Mouse (Mus musculus) monocyte, adult 5-6 weeks (primary cell): ENCODE measurements around the gene Asb17. TPM values are rescaled to one million over a fixed set of nuclear protein-coding genes. Genes with fewer than 3 reads are reported as not detected.
"Not testable (repeated sequence)": the region's sequence is repeated elsewhere in the genome, so short reads cannot be mapped to it uniquely, and the experiment has no call there.

Experiments
- ATAC-seq: fragments of 153-309, 156-312 bp; replicated peaks from 2 replicates; pipeline ENCODE4 v1.8.0; 2017; ENCODE audit warnings: mild to moderate bottlenecking; ENCODE audit not compliant: low TSS enrichment, insufficient number of reproducible peaks, severe bottlenecking, poor library complexity, low FRiP score
- total RNA-seq: library from RNA; stranded (forward); fragments of 200-1000, 200-491, 200-594 nt; gene quantifications from 3 replicates; pipeline ENCODE4 v1.2.3, GENCODE M21; 2017

Asb17 gene
- total RNA-seq, 1 experiment from 2014 or later: not detected

- no peak for ATAC-seq
These were observed 12.8 kb upstream of the Asb17 start for GRCm38 (mm10) chr3:153831014-153831872.

- 0 out of 2 replicates have a peak, but pooled peaks have one; percentile 11 for ATAC-seq
These were observed 11.9 kb upstream of the Asb17 start for GRCm38 (mm10) chr3:153831873-153832653.

GRCm38 (mm10) chr3:153832654-153832945 is 11.4 kb upstream of the Asb17 start:
- no peak for ATAC-seq

GRCm38 (mm10) chr3:153834071-153834470 is 9.9 kb upstream of the Asb17 start:
- no peak for ATAC-seq

- ATAC-seq: peak; percentile 51; the same call in 1 of the 2 replicates
These were observed 8.4 kb upstream of the Asb17 start for GRCm38 (mm10) chr3:153835455-153836086.

- no peak for ATAC-seq
These were observed 7.7 kb upstream of the Asb17 start for GRCm38 (mm10) chr3:153836316-153836715.

- no peak for ATAC-seq
These were observed 6.4 kb upstream of the Asb17 start for GRCm38 (mm10) chr3:153837593-153837992.

GRCm38 (mm10) chr3:153844757-153845156 is 748 bp downstream of the Asb17 start:
- no peak for ATAC-seq

- no peak for ATAC-seq
These were observed 1.5 kb downstream of the Asb17 start for GRCm38 (mm10) chr3:153845500-153845899.

GRCm38 (mm10) chr3:153846109-153846508 is 2.1 kb downstream of the Asb17 start:
- no peak for ATAC-seq

- no peak for ATAC-seq
These were observed 3.3 kb downstream of the Asb17 start for GRCm38 (mm10) chr3:153847207-153847733.

GRCm38 (mm10) chr3:153849368-153850015 is 5.5 kb downstream of the Asb17 start:
- ATAC-seq: no peak

- ATAC-seq: no peak
These were observed 6.8 kb downstream of the Asb17 start for GRCm38 (mm10) chr3:153850759-153851158.

GRCm38 (mm10) chr3:153852266-153852665 is 8.3 kb downstream of the Asb17 start:
- no peak for ATAC-seq

GRCm38 (mm10) chr3:153858350-153859001 is 14.5 kb downstream of the Asb17 start:
- no peak for ATAC-seq

- ATAC-seq: not testable (repeated sequence)
These were observed 16.4 kb downstream of the Asb17 start for GRCm38 (mm10) chr3:153860392-153860791.

GRCm38 (mm10) chr3:153863816-153864215 is 19.8 kb downstream of the Asb17 start:
- ATAC-seq: no peak
